Mouse (Mus musculus): ENCODE measurements around the gene Lysmd2. TPM values are rescaled to one million over a fixed set of nuclear protein-coding genes. Genes with fewer than 3 reads are reported as not detected.

The Lysmd2 gene
- total and polyA plus RNA-seq, 3 experiments: not detected

GRCm38 (mm10) chr9:75672769-75673168 is 47.2 kb downstream of the Lysmd2 start:
- H3K27ac ChIP-seq (ENCODE audit: control insufficient read depth, low read depth, low read length): no peak overlapping the region
- no peaks in the 10 kb centered on the region for H3K79me2 ChIP-seq (ENCODE audit: control insufficient read depth, insufficient read depth, low read length, poor library complexity)
- H3K9ac ChIP-seq (ENCODE audit: control insufficient read depth, low read depth, low read length, poor library complexity, severe bottlenecking): no peak overlapping the region
- DNase-seq (ENCODE audit: low read depth, low spot score): no peak
- no peak overlapping the region for H3K4me3 ChIP-seq (ENCODE audit: control insufficient read depth in 1 of 2, insufficient read depth in 1 of 2, low read depth in 2 of 2, low read length in 2 of 2)
- H3K36me3 ChIP-seq (ENCODE audit: control insufficient read depth in 1 of 2, insufficient read depth in 2 of 2, low read length in 2 of 2): no peaks in the 10 kb centered on the region
- TF ChIP-seq TAL1 (IDR thresholded peaks at IDR 0.05; ENCODE audit: low read length) (no peak), GABPA (IDR thresholded peaks at IDR 0.05; ENCODE audit: low read depth, low read length) (no peak), ZC3H11A (IDR thresholded peaks at IDR 0.05; ENCODE audit: low read depth, low read length) (no peak), ETS1 (IDR thresholded peaks at IDR 0.05; ENCODE audit: low read depth, low read length) (no peak), CTCF (IDR thresholded peaks at IDR 0.05 in 2 of 3, conservative IDR thresholded peaks at IDR 0.05 in 1 of 3; ENCODE audit: control insufficient read depth in 1 of 3, insufficient read depth in 1 of 3, low read depth in 2 of 3, low read length in 3 of 3, poor library complexity in 1 of 3, severe bottlenecking in 1 of 3) (no peak), MAFK (IDR thresholded peaks at IDR 0.05; ENCODE audit: borderline replicate concordance, low read depth, low read length) (no peak), CHD2 (IDR thresholded peaks at IDR 0.05; ENCODE audit: low read length) (no peak), MYC (IDR thresholded peaks at IDR 0.05; ENCODE audit: low read depth, low read length) (no peak), ZNF384 (IDR thresholded peaks at IDR 0.05; ENCODE audit: low read depth, low read length) (no peak), RCOR1 (IDR thresholded peaks at IDR 0.05; ENCODE audit: low read depth, low read length) (no peak), BHLHE40 (IDR thresholded peaks at IDR 0.05; ENCODE audit: borderline replicate concordance, low read depth, low read length) (no peak), EP300 (IDR thresholded peaks at IDR 0.05; ENCODE audit: low read depth in 1 of 2, low read length in 2 of 2) (no peak), POLR2AphosphoS2 (IDR thresholded peaks at IDR 0.05; ENCODE audit: low read length) (no peak), TBP (IDR thresholded peaks at IDR 0.05; ENCODE audit: low read depth, low read length) (no peak), NELFE (IDR thresholded peaks at IDR 0.05; ENCODE audit: low read depth, low read length) (no peak), RAD21 (IDR thresholded peaks at IDR 0.05; ENCODE audit: low read depth, low read length) (no peak)
- H3K27me3 ChIP-seq (ENCODE audit: control insufficient read depth in 1 of 2, insufficient read depth in 2 of 2, low read length in 2 of 2): no peaks in the 10 kb centered on the region
- no peaks in the 10 kb centered on the region for H3K9me3 ChIP-seq (replicated peaks; ENCODE audit: insufficient read depth, low read length)
- no peaks in the 10 kb centered on the region for H3K4me1 ChIP-seq (ENCODE audit: control insufficient read depth in 1 of 2, insufficient read depth in 2 of 2, low read length in 2 of 2)

- Histone ChIP-seq H3K4me3 (ENCODE audit: control insufficient read depth in 1 of 2, insufficient read depth in 1 of 2, low read depth in 2 of 2, low read length in 2 of 2) (no peak overlapping the region), H3K27me3 (ENCODE audit: control insufficient read depth in 1 of 2, insufficient read depth in 2 of 2, low read length in 2 of 2) (no peaks in the 10 kb centered on the region), H3K9ac (ENCODE audit: control insufficient read depth, low read depth, low read length, poor library complexity, severe bottlenecking) (no peak overlapping the region), H3K9me3 (replicated peaks; ENCODE audit: insufficient read depth, low read length) (no peaks in the 10 kb centered on the region), H3K36me3 (ENCODE audit: control insufficient read depth in 1 of 2, insufficient read depth in 2 of 2, low read length in 2 of 2) (no peaks in the 10 kb centered on the region), H3K4me1 (ENCODE audit: control insufficient read depth in 1 of 2, insufficient read depth in 2 of 2, low read length in 2 of 2) (no peaks in the 10 kb centered on the region), H3K27ac (ENCODE audit: control insufficient read depth, low read depth, low read length) (no peak overlapping the region), H3K79me2 (ENCODE audit: control insufficient read depth, insufficient read depth, low read length, poor library complexity) (no peaks in the 10 kb centered on the region)
- DNase-seq (ENCODE audit: low read depth, low spot score): no peak
- TF ChIP-seq USF1 (IDR thresholded peaks at IDR 0.05; ENCODE audit: low read depth, low read length): no peak
- TF ChIP-seq MAFK (IDR thresholded peaks at IDR 0.05; ENCODE audit: borderline replicate concordance, low read depth, low read length): no peak
- TF ChIP-seq GATA1 (IDR thresholded peaks at IDR 0.05; ENCODE audit: low read depth, low read length): no peak
- TF ChIP-seq KAT2A (conservative IDR thresholded peaks at IDR 0.05; ENCODE audit: low read depth, low read length): no peak
- no peak for TF ChIP-seq JUND (IDR thresholded peaks at IDR 0.05; ENCODE audit: low read depth, low read length)
- TF ChIP-seq ZNF384 (IDR thresholded peaks at IDR 0.05; ENCODE audit: low read depth, low read length): no peak
- no peak for TF ChIP-seq TCF12 (IDR thresholded peaks at IDR 0.05; ENCODE audit: low read depth, low read length)
- TF ChIP-seq MYB (IDR thresholded peaks at IDR 0.05; ENCODE audit: low read depth, low read length): no peak
These were observed 50.7 kb downstream of the Lysmd2 start for GRCm38 (mm10) chr9:75676226-75676625.

Data from MEL (cell line).